Mouse (Mus musculus): ENCODE measurements at regions not wholly inside any gene's neighbourhood (a gene's known extent, or its start where the extent isn't known, plus 50 kb on each side); places are given as distances from the start of the nearest gene placed in this dataset.

- no peak for TF ChIP-seq CTCF (IDR thresholded peaks at IDR 0.05; ENCODE audit: borderline replicate concordance, extremely low read depth, insufficient read depth, insufficient read length)
- no peak for TF ChIP-seq POLR2A (IDR thresholded peaks at IDR 0.05; ENCODE audit: borderline replicate concordance, extremely low read depth, insufficient read depth, insufficient read length, poor library complexity, severe bottlenecking)
Measured at GRCm38 (mm10) chr13:48336602-48337001, 75.6 kb downstream of the Id4 start.
